Mouse (Mus musculus) B cell, adult 62 days (primary cell): ENCODE results near the gene Crbn. TPM values are rescaled to one million over a fixed set of nuclear protein-coding genes. Genes with fewer than 3 reads are reported as not detected.

Experiments used
- total RNA-seq: library from RNA; stranded (reverse); gene quantifications from 4 replicates; pipeline ENCODE4 v1.2.4, GENCODE M21; 2023

The Crbn gene
- 61.3 to 70.5 TPM (median 64.0 TPM) in 4 replicates for total RNA-seq

GRCm38 (mm10) chr6:106799333-106800226, at the start of gene Crbn:
TSS of gene Crbn (minus strand) at chr6:106800077.

DNA sequence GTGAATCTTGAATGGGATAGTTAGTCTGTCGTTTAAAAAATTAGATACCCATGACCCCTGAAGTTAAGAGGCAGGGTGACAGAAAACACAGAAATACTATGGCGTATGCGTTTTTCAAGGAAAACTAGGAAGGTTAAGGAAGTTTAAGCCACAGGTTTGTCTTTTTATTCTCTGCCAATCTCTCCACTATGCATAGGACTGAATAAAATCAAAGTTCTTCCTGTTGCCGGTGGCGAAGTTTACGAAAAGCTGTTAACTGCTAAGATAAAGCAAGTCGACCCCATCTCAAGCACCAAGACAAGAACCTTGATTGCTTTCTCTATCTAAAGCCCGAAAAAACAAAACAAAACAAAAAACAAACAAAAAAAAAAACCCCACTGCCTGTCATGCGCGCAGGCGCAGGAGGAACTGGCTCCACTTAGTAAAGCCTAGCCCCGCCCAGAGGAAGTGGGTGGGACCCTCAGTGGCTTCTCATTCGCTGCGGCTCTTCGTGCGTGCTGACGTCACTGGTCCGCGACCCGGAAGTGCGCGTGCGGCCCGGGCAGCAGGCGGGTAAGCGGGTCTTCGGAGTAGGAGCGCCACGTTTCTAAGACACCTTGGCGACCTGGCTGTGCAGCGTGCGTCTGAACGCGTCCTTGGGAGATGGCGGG, 31.1 kb downstream of the Crbn start, which contains the start of gene Trnt1:
TSS of gene Trnt1 (plus strand) at position 481 of the 650 bp plus-strand sequence.

GRCm38 (mm10) chr6:106748887-106749388, 50.9 kb downstream of the Crbn start, which contains the start of gene Il5ra:
TSS of gene Il5ra (minus strand) at chr6:106749037.

Other genes with a start within 250 kb of the Crbn start
- gene Il5ra, start 51.0 kb downstream of the Crbn start, total RNA-seq, result 16.9 to 22.6 TPM (median 21.7 TPM) in 4 replicates
- 74.3 to 87.6 TPM (median 82.3 TPM) in 4 replicates for gene Trnt1, start 31.0 kb downstream of the Crbn start, total RNA-seq